Mouse (Mus musculus) spleen, adult 2 months (tissue): ENCODE results near the gene Fdx1l. TPM values are rescaled to one million over a fixed set of nuclear protein-coding genes. Genes with fewer than 3 reads are reported as not detected.

ENCODE experiments used
- DNase-seq, 2 experiments: peaks; one replicate each; pipeline versions ENCODE4 v3.0.0 to v3.0.0-alpha.2; 2012 to 2021; ENCODE audit warnings: low spot score in 2 of 2, low read depth in 1 of 2
- H3K27ac ChIP-seq: fragments of 200-500 bp; 2 replicates; pipeline ENCODE4 v1.5.1; 2012; ENCODE audit warnings: low read length, inconsistent platforms; ENCODE audit not compliant: insufficient read depth
- H3K27me3 ChIP-seq: fragments of 200-500 bp; 2 replicates; pipeline ENCODE4 v1.6.1; 2012; ENCODE audit warnings: mild to moderate bottlenecking, moderate library complexity, low read length, inconsistent platforms; ENCODE audit not compliant: control insufficient read depth, insufficient read depth
- H3K36me3 ChIP-seq: fragments of 200-500 bp; 2 replicates; pipeline ENCODE4 v1.6.1; 2012; ENCODE audit warnings: mild to moderate bottlenecking, low read length, inconsistent platforms; ENCODE audit not compliant: control insufficient read depth, insufficient read depth
- H3K4me1 ChIP-seq: fragments of 200-500 bp; 2 replicates; pipeline ENCODE4 v1.6.1; 2011; ENCODE audit warnings: inconsistent platforms; ENCODE audit not compliant: control insufficient read depth, insufficient read depth, insufficient read length
- H3K4me3 ChIP-seq: fragments of 200-500 bp; 2 replicates; pipeline ENCODE4 v1.5.1; 2011; ENCODE audit warnings: mild to moderate bottlenecking, inconsistent platforms; ENCODE audit not compliant: insufficient read depth, insufficient read length; ENCODE audit errors: extremely low read depth
- CTCF ChIP-seq: fragments of 200-500 bp; IDR thresholded peaks from 2 replicates; pipeline ENCODE4 v1.5.1; 2011; ENCODE audit warnings: mild to moderate bottlenecking, inconsistent platforms; ENCODE audit not compliant: insufficient read depth, insufficient read length, insufficient replicate concordance; ENCODE audit errors: extremely low read depth
- POLR2A ChIP-seq: fragments of 200-500 bp; IDR thresholded peaks from 2 replicates; pipeline ENCODE4 v1.6.1; 2011; ENCODE audit warnings: low read depth, low read length, inconsistent platforms
- WGBS: fragments of 180-500 bp; shearing (Covaris S2); methylation state at CpG from one replicate; pipeline ENCODE4 v1.1.7; 2018; 5-methylcytosine and 5-hydroxymethylcytosine counted together
- polyA plus RNA-seq: library from polyadenylated mRNA; depleted of rRNA; stranded (reverse); fragments of >200 nt; gene quantifications from 2 replicates; pipeline ENCODE4 v1.2.3, GENCODE M21; 2012; rRNA removed

Fdx1l gene
- polyA plus RNA-seq, 1 experiment = 38.3 TPM

DNA sequence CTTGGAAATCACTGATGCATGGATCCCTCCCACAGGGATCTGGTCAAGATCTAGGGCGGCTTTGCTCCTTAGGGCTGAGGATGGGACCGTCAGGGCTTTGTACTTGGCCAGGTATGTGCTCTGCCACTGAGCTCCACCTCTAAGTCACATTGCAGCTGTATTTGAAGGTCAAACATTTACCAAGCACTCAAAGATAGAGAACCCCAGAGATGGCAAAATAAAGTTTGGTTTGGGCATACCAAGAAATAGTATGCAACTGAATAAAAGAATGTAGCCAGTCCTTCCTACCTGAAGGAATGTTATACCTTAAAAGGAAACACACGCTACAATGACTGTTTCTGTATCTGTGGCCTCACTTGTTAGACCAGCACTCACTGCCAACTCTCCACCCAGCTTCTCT is 52.1 kb downstream of the Fdx1l start:
- H3K27ac ChIP-seq = no peak overlapping the region

GRCm38 (mm10) chr9:21018600-21018999 is 54.8 kb downstream of the Fdx1l start:
- DNase-seq = no peak
- peaks cover 12% of the 10 kb centered on the region; the same call in 1 of the 2 replicates for H3K4me1 ChIP-seq
- no peak overlapping the region for H3K4me3 ChIP-seq
- H3K36me3 ChIP-seq = peaks cover 19% of the 10 kb centered on the region
- WGBS = 73% methylated on average over 2 of the region's 2 CpGs
- TF ChIP-seq CTCF (no peak), POLR2A (no peak)
- H3K27me3 ChIP-seq = no peaks in the 10 kb centered on the region
- no peak overlapping the region for H3K27ac ChIP-seq

More for the DNA sequence above, 52.1 kb downstream of the Fdx1l start:
- TF ChIP-seq CTCF (no peak), POLR2A (no peak)
- 85% methylated on average over 3 of the region's 3 CpGs for WGBS
- no peak for DNase-seq
- H3K4me1 ChIP-seq = peaks cover 9% of the 10 kb centered on the region; the same call in 1 of the 2 replicates
- H3K4me3 ChIP-seq = no peak overlapping the region
- H3K36me3 ChIP-seq = peaks cover 35% of the 10 kb centered on the region
- H3K27me3 ChIP-seq = no peaks in the 10 kb centered on the region

Other genes starting within 250 kb of the Fdx1l start
- 82.8 and 108 TPM in 2 replicates for gene A230050P20Rik, start 205.0 kb downstream of the Fdx1l start, polyA plus RNA-seq
- 2.7 and 3.8 TPM in 2 replicates for gene Angptl6, start 193.9 kb downstream of the Fdx1l start, polyA plus RNA-seq
- 116 and 120 TPM in 2 replicates for gene Ppan, start 185.4 kb downstream of the Fdx1l start, polyA plus RNA-seq
- gene Eif3g, start 175.0 kb downstream of the Fdx1l start, polyA plus RNA-seq = 89.3 and 103 TPM in 2 replicates
- 37.0 and 44.9 TPM in 2 replicates for gene Dnmt1, start 113.7 kb downstream of the Fdx1l start, polyA plus RNA-seq
- gene S1pr2, start 96.8 kb downstream of the Fdx1l start, polyA plus RNA-seq = 3.4 and 3.9 TPM in 2 replicates
- gene Mrpl4, start 70.9 kb downstream of the Fdx1l start, polyA plus RNA-seq = 75.8 and 99.7 TPM in 2 replicates
- 59.7 and 67.4 TPM in 2 replicates for gene Icam1, start 57.6 kb downstream of the Fdx1l start, polyA plus RNA-seq
- 8.1 and 9.3 TPM in 2 replicates for gene Icam4, start 44.2 kb downstream of the Fdx1l start, polyA plus RNA-seq
- 1.1 and 1.2 TPM in 2 replicates for gene Icam5, start 41.5 kb downstream of the Fdx1l start, polyA plus RNA-seq
- gene Zglp1, start 6.5 kb downstream of the Fdx1l start, polyA plus RNA-seq = 0.28 and 0.65 TPM in 2 replicates
- 0.19 and 0.32 TPM in 2 replicates for gene Gm49373, start 518 bp downstream of the Fdx1l start, polyA plus RNA-seq
- 5.2 and 18.8 TPM in 2 replicates for gene Gm38431, start 18.4 kb upstream of the Fdx1l start, polyA plus RNA-seq
- gene Raver1, start 18.4 kb upstream of the Fdx1l start, polyA plus RNA-seq = 77.9 and 93.1 TPM in 2 replicates
- gene Tyk2, start 57.6 kb upstream of the Fdx1l start, polyA plus RNA-seq = 46.1 and 52.2 TPM in 2 replicates
- gene Cdc37, start 76.4 kb upstream of the Fdx1l start, polyA plus RNA-seq = 39.5 and 44.7 TPM in 2 replicates
- 12.4 and 13.1 TPM in 2 replicates for gene Pde4a, start 92.1 kb upstream of the Fdx1l start, polyA plus RNA-seq
- 55.4 and 78.4 TPM in 2 replicates for gene Keap1, start 165.7 kb upstream of the Fdx1l start, polyA plus RNA-seq
- 12.2 and 21.3 TPM in 2 replicates for gene S1pr5, start 174.8 kb upstream of the Fdx1l start, polyA plus RNA-seq
- gene Atg4d, start 191.7 kb upstream of the Fdx1l start, polyA plus RNA-seq = 44.8 and 48.4 TPM in 2 replicates
- gene Kri1, start 214.4 kb upstream of the Fdx1l start, polyA plus RNA-seq = 40.8 and 43.1 TPM in 2 replicates
- gene Cdkn2d, start 217.8 kb upstream of the Fdx1l start, polyA plus RNA-seq = 87.4 and 115 TPM in 2 replicates
- 2.0 and 2.5 TPM in 2 replicates for gene Ap1m2, start 238.7 kb upstream of the Fdx1l start, polyA plus RNA-seq
- gene Slc44a2, start 247.1 kb upstream of the Fdx1l start, polyA plus RNA-seq = 166 and 184 TPM in 2 replicates